Mouse (Mus musculus) limb, embryonic 13.5 days (tissue): ENCODE results near the gene Dydc2. TPM values are rescaled to one million over a fixed set of nuclear protein-coding genes. Genes with fewer than 3 reads are reported as not detected.

ENCODE experiments used
- ATAC-seq: fragments of 200-750 bp; cut with Nextera tagmentation; 2 replicates; pipeline ENCODE4 v1.8.0; 2017; ENCODE audit warnings: low read depth, moderate number of reproducible peaks, moderate TSS enrichment; ENCODE audit not compliant: low FRiP score
- H3K27ac ChIP-seq: fragments of 300-500 bp; sonication (generic); 2 replicates; pipeline ENCODE4 v1.5.1; 2015; ENCODE audit warnings: inconsistent platforms, mild to moderate bottlenecking, moderate library complexity
- H3K27me3 ChIP-seq: fragments of 300-500 bp; sonication (generic); 2 replicates; pipeline ENCODE4 v1.6.1; 2015; ENCODE audit warnings: mild to moderate bottlenecking, inconsistent platforms
- H3K36me3 ChIP-seq: fragments of 300-500 bp; sonication (generic); 2 replicates; pipeline ENCODE4 v1.6.1; 2015; ENCODE audit warnings: inconsistent platforms, mild to moderate bottlenecking, moderate library complexity
- H3K4me1 ChIP-seq: fragments of 300-500 bp; sonication (generic); 2 replicates; pipeline ENCODE4 v1.6.1; 2015; ENCODE audit warnings: inconsistent platforms
- H3K4me2 ChIP-seq: fragments of 300-500 bp; sonication (generic); replicated peaks from 2 replicates; pipeline ENCODE4 v1.6.1; 2015; ENCODE audit warnings: inconsistent platforms, mild to moderate bottlenecking, moderate library complexity
- H3K4me3 ChIP-seq: fragments of 300-500 bp; sonication (generic); 2 replicates; pipeline ENCODE4 v1.5.1; 2015; ENCODE audit warnings: moderate library complexity, mild to moderate bottlenecking, inconsistent platforms
- H3K9ac ChIP-seq: fragments of 300-500 bp; sonication (generic); 2 replicates; pipeline ENCODE4 v1.6.1; 2015; ENCODE audit warnings: mild to moderate bottlenecking, inconsistent platforms
- H3K9me3 ChIP-seq: fragments of 300-500 bp; sonication (generic); 2 replicates; pipeline ENCODE4 v1.6.1; 2016; ENCODE audit warnings: inconsistent platforms
- WGBS: fragments of 180-500 bp; shearing (Covaris S2); methylation state at CpG from one replicate; pipeline ENCODE4 v1.1.7; 2015; 5-methylcytosine and 5-hydroxymethylcytosine counted together
- polyA plus RNA-seq: library from polyadenylated mRNA; unstranded; fragments of >200 nt; fragmentation: Nextera tagmentation; extraction: Ambion mirVana; gene quantifications from 2 replicates; pipeline ENCODE4 v1.2.1, GENCODE M21; 2015

Gene Dydc2
- not detected in 2 replicates for polyA plus RNA-seq

DNA sequence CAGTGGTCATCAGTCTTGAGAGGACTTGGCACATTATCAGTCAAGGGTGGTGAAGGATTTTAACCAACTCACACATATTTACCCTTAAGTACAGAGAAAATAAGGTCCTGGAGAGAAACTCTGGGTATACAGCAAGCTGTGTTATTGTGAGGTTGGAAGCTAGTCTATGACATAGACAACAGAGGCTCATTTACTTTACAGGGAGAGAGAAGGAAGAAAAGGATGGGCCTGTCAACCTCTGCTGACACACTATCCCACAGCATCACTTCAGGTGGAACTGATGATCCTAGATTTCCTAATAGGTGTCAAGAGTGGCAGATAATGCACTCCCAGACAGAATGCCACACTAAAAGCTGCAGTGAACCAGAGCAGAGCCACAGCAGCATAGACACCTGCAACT lies at the start of gene Dydc2:
TSS of gene Dydc2 (minus strand) at position 101 of the 400 bp plus-strand sequence.
- ATAC-seq: no peak
- no peaks in the 10 kb centered on the region for H3K9me3 ChIP-seq
- no peak within 1 kb of the TSS for H3K4me3 ChIP-seq
- H3K9ac ChIP-seq: no peak within 1 kb of the TSS
- no peaks in the 10 kb centered on the region for H3K36me3 ChIP-seq
- H3K27ac ChIP-seq: no peak within 1 kb of the TSS
- no peak within 1 kb of the TSS for H3K4me2 ChIP-seq
- H3K4me1 ChIP-seq: 0 out of 2 replicates have a peak, but pooled peaks cover 7% of the 10 kb centered on the region
- H3K27me3 ChIP-seq: no peaks in the 10 kb centered on the region

DNA sequence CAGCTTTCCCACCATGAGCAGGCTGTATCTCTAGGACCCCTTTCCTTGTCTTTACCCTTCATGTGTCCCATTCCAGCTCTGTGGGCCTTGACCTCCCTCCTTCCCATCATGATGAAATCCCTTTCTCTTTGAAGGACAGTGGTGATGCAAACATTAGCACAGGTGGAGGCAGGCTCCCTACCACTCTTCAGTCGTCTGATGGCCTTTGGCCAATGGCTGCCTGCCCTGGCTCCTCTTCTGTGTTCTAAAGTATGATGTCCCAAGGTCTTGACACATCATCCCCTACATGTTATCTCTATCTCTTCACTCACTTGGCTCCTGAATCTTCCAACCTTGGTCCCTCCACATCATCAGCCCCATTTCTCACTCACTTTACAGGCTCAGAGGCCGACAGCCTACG lies 47.3 kb upstream of the Dydc2 start:
- H3K9ac ChIP-seq: no peak overlapping the region
- WGBS: 78% methylated on average over 3 of the region's 3 CpGs
- no peak overlapping the region for H3K4me2 ChIP-seq
- no peaks in the 10 kb centered on the region for H3K36me3 ChIP-seq
- ATAC-seq: no peak
- no peaks in the 10 kb centered on the region for H3K9me3 ChIP-seq
- H3K4me3 ChIP-seq: no peak overlapping the region
- no peaks in the 10 kb centered on the region for H3K27me3 ChIP-seq
- H3K27ac ChIP-seq: no peak overlapping the region
- no peaks in the 10 kb centered on the region for H3K4me1 ChIP-seq

- H3K27ac ChIP-seq: no peak overlapping the region
- no peak overlapping the region for H3K4me3 ChIP-seq
- H3K27me3 ChIP-seq: no peaks in the 10 kb centered on the region
- no peaks in the 10 kb centered on the region for H3K9me3 ChIP-seq
- H3K4me1 ChIP-seq: no peaks in the 10 kb centered on the region
- WGBS: 78% methylated on average over 4 of the region's 4 CpGs
- no peak for ATAC-seq
- no peak overlapping the region for H3K4me2 ChIP-seq
- no peak overlapping the region for H3K9ac ChIP-seq
- H3K36me3 ChIP-seq: no peaks in the 10 kb centered on the region
Measured at GRCm38 (mm10) chr14:41112944-41113343, 43.9 kb upstream of the Dydc2 start.

GRCm38 (mm10) chr14:41111031-41111668 lies 42.1 kb upstream of the Dydc2 start:
- 86% methylated on average over 7 of the region's 7 CpGs for WGBS

GRCm38 (mm10) chr14:41104853-41105444 lies 35.9 kb upstream of the Dydc2 start, which contains the start of gene Mat1a:
TSS of gene Mat1a (plus strand) at chr14:41105035.
- Histone ChIP-seq H3K36me3 (no peaks in the 10 kb centered on the region), H3K9me3 (no peaks in the 10 kb centered on the region), H3K9ac (no peak within 1 kb of the TSS), H3K4me1 (no peaks in the 10 kb centered on the region), H3K4me3 (no peak within 1 kb of the TSS), H3K27me3 (no peaks in the 10 kb centered on the region), H3K27ac (no peak within 1 kb of the TSS), H3K4me2 (no peak within 1 kb of the TSS)
- ATAC-seq: no peak
- WGBS: 68% methylated on average over 10 of the region's 10 CpGs

More at GRCm38 (mm10) chr14:41111031-41111668, 42.1 kb upstream of the Dydc2 start:
- no peaks in the 10 kb centered on the region for H3K4me1 ChIP-seq
- H3K9me3 ChIP-seq: no peaks in the 10 kb centered on the region
- no peak for ATAC-seq
- no peaks in the 10 kb centered on the region for H3K36me3 ChIP-seq
- H3K27me3 ChIP-seq: no peaks in the 10 kb centered on the region
- H3K4me3 ChIP-seq: no peak overlapping the region
- H3K4me2 ChIP-seq: no peak overlapping the region
- H3K27ac ChIP-seq: no peak overlapping the region
- no peak overlapping the region for H3K9ac ChIP-seq

- no peaks in the 10 kb centered on the region for H3K36me3 ChIP-seq
- H3K9ac ChIP-seq: no peak overlapping the region
- no peak overlapping the region for H3K4me3 ChIP-seq
- no peaks in the 10 kb centered on the region for H3K27me3 ChIP-seq
- no peaks in the 10 kb centered on the region; the same call in 1 of the 2 replicates for H3K4me1 ChIP-seq
- no peak overlapping the region for H3K27ac ChIP-seq
- no peaks in the 10 kb centered on the region for H3K9me3 ChIP-seq
- no peak for ATAC-seq
- H3K4me2 ChIP-seq: no peak overlapping the region
- WGBS: 81% methylated on average over 2 of the region's 2 CpGs
Measured at GRCm38 (mm10) chr14:41102269-41102668, 33.3 kb upstream of the Dydc2 start.

- WGBS: 86% methylated on average over 5 of the region's 5 CpGs
- no peak for ATAC-seq
- H3K4me1 ChIP-seq: no peaks in the 10 kb centered on the region; the same call in 1 of the 2 replicates
- no peaks in the 10 kb centered on the region for H3K27me3 ChIP-seq
- no peak overlapping the region for H3K4me2 ChIP-seq
- no peak overlapping the region for H3K27ac ChIP-seq
- no peak overlapping the region for H3K4me3 ChIP-seq
- no peaks in the 10 kb centered on the region for H3K36me3 ChIP-seq
- H3K9me3 ChIP-seq: no peaks in the 10 kb centered on the region
- H3K9ac ChIP-seq: no peak overlapping the region
Measured at GRCm38 (mm10) chr14:41101242-41101641, 32.2 kb upstream of the Dydc2 start.

- H3K4me2 ChIP-seq: no peak overlapping the region
- 70% methylated on average over 3 of the region's 3 CpGs for WGBS
- no peak overlapping the region for H3K27ac ChIP-seq
- H3K27me3 ChIP-seq: no peaks in the 10 kb centered on the region
- ATAC-seq: no peak
- H3K9ac ChIP-seq: no peak overlapping the region
- H3K36me3 ChIP-seq: no peaks in the 10 kb centered on the region
- H3K4me1 ChIP-seq: no peaks in the 10 kb centered on the region; the same call in 1 of the 2 replicates
- no peaks in the 10 kb centered on the region for H3K9me3 ChIP-seq
- no peak overlapping the region for H3K4me3 ChIP-seq
Measured at GRCm38 (mm10) chr14:41100712-41101111, 31.7 kb upstream of the Dydc2 start.

DNA sequence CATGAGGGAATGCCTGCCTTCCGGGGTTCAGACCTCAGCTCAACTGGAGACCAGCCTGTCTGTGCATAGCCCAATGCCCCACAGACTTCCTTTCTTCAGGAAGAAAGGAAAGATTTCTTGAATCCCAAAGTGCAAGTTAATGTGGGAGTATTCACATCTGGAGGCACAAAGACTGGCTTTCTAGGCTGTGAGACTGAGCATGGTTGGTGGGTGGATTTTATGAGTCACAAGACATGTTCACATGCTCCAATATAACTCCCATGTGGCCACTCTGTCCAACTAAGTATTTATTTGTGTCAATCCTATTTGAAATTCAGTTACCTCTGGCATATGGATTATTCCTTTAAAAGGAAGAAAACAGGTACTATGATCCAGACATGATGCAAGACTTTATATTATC lies 29.7 kb upstream of the Dydc2 start:
- H3K4me2 ChIP-seq: no peak overlapping the region
- H3K9ac ChIP-seq: no peak overlapping the region
- WGBS: 65% methylated on average over 1 of the region's 1 CpGs
- ATAC-seq: no peak
- no peak overlapping the region for H3K4me3 ChIP-seq
- no peaks in the 10 kb centered on the region for H3K36me3 ChIP-seq
- H3K27me3 ChIP-seq: no peaks in the 10 kb centered on the region
- H3K9me3 ChIP-seq: no peaks in the 10 kb centered on the region
- H3K4me1 ChIP-seq: no peaks in the 10 kb centered on the region; the same call in 1 of the 2 replicates
- no peak overlapping the region for H3K27ac ChIP-seq

- no peak overlapping the region for H3K4me3 ChIP-seq
- H3K27ac ChIP-seq: no peak overlapping the region
- H3K9ac ChIP-seq: no peak overlapping the region
- 88% methylated on average over 3 of the region's 3 CpGs for WGBS
- ATAC-seq: no peak
- H3K4me1 ChIP-seq: no peaks in the 10 kb centered on the region; the same call in 1 of the 2 replicates
- no peaks in the 10 kb centered on the region for H3K9me3 ChIP-seq
- no peak overlapping the region for H3K4me2 ChIP-seq
- no peaks in the 10 kb centered on the region for H3K36me3 ChIP-seq
- no peaks in the 10 kb centered on the region for H3K27me3 ChIP-seq
Measured at GRCm38 (mm10) chr14:41096296-41096860, 27.4 kb upstream of the Dydc2 start.

DNA sequence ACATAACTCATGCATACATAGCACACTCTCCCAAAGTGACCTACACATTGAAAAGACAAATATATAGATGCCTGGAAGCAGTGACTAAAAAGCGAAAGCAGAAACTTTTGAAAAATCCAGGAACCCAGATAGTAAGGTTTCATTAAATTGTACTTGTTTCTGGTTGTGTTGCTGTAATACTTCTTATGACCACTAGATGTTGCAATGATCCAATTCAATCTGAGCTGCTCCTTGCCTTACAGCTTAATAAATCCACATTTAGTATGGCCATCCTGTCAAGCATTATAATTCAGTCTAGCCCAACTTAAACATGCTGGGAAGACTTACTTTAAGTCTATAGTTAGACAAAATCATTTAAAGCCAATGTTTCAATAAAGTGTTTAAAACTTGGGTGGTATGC lies 25.1 kb upstream of the Dydc2 start:
- Histone ChIP-seq H3K4me2 (no peak overlapping the region), H3K4me3 (no peak overlapping the region), H3K27me3 (0 out of 2 replicates have a peak, but pooled peaks cover 3% of the 10 kb centered on the region), H3K9me3 (no peaks in the 10 kb centered on the region), H3K27ac (no peak overlapping the region), H3K36me3 (no peaks in the 10 kb centered on the region), H3K9ac (no peak overlapping the region), H3K4me1 (no peaks in the 10 kb centered on the region; the same call in 1 of the 2 replicates)
- no peak for ATAC-seq
- 47% methylated on average over 1 of the region's 1 CpGs for WGBS

GRCm38 (mm10) chr14:41090777-41091176 lies 21.8 kb upstream of the Dydc2 start:
- H3K27me3 ChIP-seq: 0 out of 2 replicates have a peak, but pooled peaks cover 3% of the 10 kb centered on the region
- no peaks in the 10 kb centered on the region for H3K9me3 ChIP-seq
- H3K36me3 ChIP-seq: no peaks in the 10 kb centered on the region
- ATAC-seq: no peak
- H3K9ac ChIP-seq: no peak overlapping the region
- H3K4me2 ChIP-seq: no peak overlapping the region
- H3K4me3 ChIP-seq: no peak overlapping the region
- H3K27ac ChIP-seq: no peak overlapping the region
- H3K4me1 ChIP-seq: no peaks in the 10 kb centered on the region
- WGBS: 50% methylated on average over 8 of the region's 8 CpGs
